Mouse (Mus musculus): ENCODE results near the gene Naa16.

DNA sequence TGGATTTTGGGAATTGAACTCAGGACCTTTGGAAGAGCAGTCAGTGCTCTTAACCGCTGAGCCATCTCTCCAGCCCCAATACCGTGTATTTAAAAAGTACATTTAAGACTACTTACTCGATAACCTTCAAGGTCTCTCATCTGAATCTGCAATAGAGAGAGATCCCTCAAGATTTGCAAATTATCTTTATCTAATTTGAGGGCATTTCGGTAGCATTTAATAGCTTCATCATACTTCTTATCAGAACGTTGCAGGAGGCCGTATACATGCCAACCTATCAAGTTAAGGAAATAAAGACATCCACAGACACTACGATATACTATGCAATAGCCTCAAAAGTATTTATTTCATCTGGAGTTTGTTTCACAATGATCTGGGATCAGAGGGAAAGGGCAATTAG lies 7.5 kb downstream of the Naa16 start:
- no peak for TF ChIP-seq POLR2A (IDR thresholded peaks at IDR 0.05; ENCODE audit: borderline replicate concordance, low read depth, low read length)
- TF ChIP-seq CTCF (IDR thresholded peaks at IDR 0.05; ENCODE audit: low read depth, low read length): no peak

All from bone marrow macrophage, adult 2 months (primary cell).